Mouse (Mus musculus) CH12.LX (cell line): ENCODE results near the gene Tbc1d10a.

Experiments
- CTCF ChIP-seq, 2 experiments: IDR thresholded peaks in 1 of 2; conservative IDR thresholded peaks in 1 of 2; 2 replicates each; pipeline ENCODE4 v1.5.1; 2011 to 2012; ENCODE audit warnings: low read depth in 2 of 2, low read length in 2 of 2, improper control_type of control experiment in 1 of 2, inconsistent platforms in 1 of 2, mild to moderate bottlenecking in 1 of 2, moderate library complexity in 1 of 2
- ETS1 ChIP-seq: conservative IDR thresholded peaks from 2 replicates; pipeline ENCODE4 v1.6.1; 2012; ENCODE audit warnings: low read depth, mild to moderate bottlenecking, inconsistent platforms, low read length, improper control_type of control experiment, moderate library complexity
- IRF4 ChIP-seq: IDR thresholded peaks from 2 replicates; pipeline ENCODE4 v1.6.1; 2014; ENCODE audit warnings: low read depth, mild to moderate bottlenecking, inconsistent platforms, low read length, improper control_type of control experiment
- JUN ChIP-seq: IDR thresholded peaks from 2 replicates; pipeline ENCODE4 v1.6.1; 2011; ENCODE audit warnings: low read depth, mild to moderate bottlenecking, low read length, improper control_type of control experiment, moderate library complexity; ENCODE audit not compliant: insufficient read depth
- MAFK ChIP-seq: IDR thresholded peaks from 2 replicates; pipeline ENCODE4 v1.6.1; 2011; ENCODE audit warnings: low read length, improper control_type of control experiment; ENCODE audit not compliant: insufficient replicate concordance
- MAX ChIP-seq: IDR thresholded peaks from 2 replicates; pipeline ENCODE4 v1.6.1; 2011; ENCODE audit warnings: low read length, improper control_type of control experiment
- MAZ ChIP-seq: IDR thresholded peaks from 2 replicates; pipeline ENCODE4 v1.6.1; 2012; ENCODE audit warnings: low read depth, mild to moderate bottlenecking, inconsistent platforms, low read length, improper control_type of control experiment, moderate library complexity
- NELFE ChIP-seq: IDR thresholded peaks from 2 replicates; pipeline ENCODE4 v1.6.1; 2011; ENCODE audit warnings: low read depth, low read length, improper control_type of control experiment
- NRF1 ChIP-seq: IDR thresholded peaks from 2 replicates; pipeline ENCODE4 v1.6.1; 2014; ENCODE audit warnings: low read depth, mild to moderate bottlenecking, inconsistent platforms, low read length, improper control_type of control experiment, moderate library complexity
- POLR2A ChIP-seq: IDR thresholded peaks from 2 replicates; pipeline ENCODE4 v1.6.1; 2011; ENCODE audit warnings: low read depth, mild to moderate bottlenecking, improper control_type of control experiment, low read length
- SIN3A ChIP-seq: IDR thresholded peaks from 2 replicates; pipeline ENCODE4 v1.6.1; 2012; ENCODE audit warnings: low read length, improper control_type of control experiment, inconsistent platforms
- TBP ChIP-seq: conservative IDR thresholded peaks from 2 replicates; pipeline ENCODE4 v1.6.1; 2011; ENCODE audit warnings: low read depth, low read length, improper control_type of control experiment
- USF2 ChIP-seq: conservative IDR thresholded peaks from 2 replicates; pipeline ENCODE4 v1.6.1; 2011; ENCODE audit warnings: low read depth, low read length, improper control_type of control experiment

DNA sequence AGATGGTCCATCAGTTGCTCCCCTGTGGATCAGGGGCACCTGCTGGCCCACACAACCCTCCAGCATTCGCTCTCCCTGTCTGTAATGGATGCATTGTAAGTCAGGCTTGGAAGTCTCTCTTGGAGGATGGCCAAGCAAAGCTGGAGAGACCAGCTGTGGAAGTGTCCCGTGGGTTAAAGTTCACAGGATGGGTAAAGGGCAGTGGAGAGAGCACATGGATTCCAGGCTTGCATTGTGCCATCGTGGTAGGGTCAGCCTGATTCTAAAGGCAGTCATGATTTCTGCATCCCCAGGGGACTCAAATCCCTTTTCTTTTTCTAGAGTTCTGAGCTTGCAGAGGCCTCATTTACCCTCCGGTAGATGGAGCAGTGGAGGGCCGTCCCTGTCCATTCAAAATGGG lies 71.2 kb downstream of the Tbc1d10a start:
- TF ChIP-seq POLR2A, result no peak
- no peak for TF ChIP-seq CTCF (conservative IDR thresholded peaks at IDR 0.05 in 1 of 2, IDR thresholded peaks at IDR 0.05 in 1 of 2; ENCODE audit: low read depth in 2 of 2, low read length in 2 of 2)
- no peak for TF ChIP-seq MAFK
- no peak for TF ChIP-seq IRF4
- no peak for TF ChIP-seq ETS1
- no peak for TF ChIP-seq SIN3A
- no peak for TF ChIP-seq MAZ
- no peak for TF ChIP-seq JUN
- TF ChIP-seq TBP, result no peak
- TF ChIP-seq NRF1, result no peak
- TF ChIP-seq MAX, result no peak
- no peak for TF ChIP-seq USF2
- TF ChIP-seq NELFE, result no peak
